Mouse (Mus musculus) intestine, embryonic 15.5 days (tissue): ENCODE measurements around the gene Wdr83os. TPM values are rescaled to one million over a fixed set of nuclear protein-coding genes. Genes with fewer than 3 reads are reported as not detected.
"Not testable (repeated sequence)": the region's sequence is repeated elsewhere in the genome, so short reads cannot be mapped to it uniquely, and the experiment has no call there.

Experiments used
- ATAC-seq: fragments of 200-750 bp; cut with Nextera tagmentation; 2 replicates; pipeline ENCODE4 v1.8.0; 2017; ENCODE audit warnings: moderate TSS enrichment, moderate library complexity
- H3K27ac ChIP-seq: fragments of 300-500 bp; sonication (generic); 2 replicates; pipeline ENCODE4 v1.5.1; 2015; ENCODE audit warnings: mild to moderate bottlenecking, inconsistent platforms
- H3K27me3 ChIP-seq: fragments of 300-500 bp; sonication (generic); replicated peaks from 2 replicates; pipeline ENCODE4 v1.6.1; 2015; ENCODE audit warnings: inconsistent platforms
- H3K36me3 ChIP-seq: fragments of 300-500 bp; sonication (generic); 2 replicates; pipeline ENCODE4 v1.6.1; 2015; ENCODE audit warnings: inconsistent platforms
- H3K4me1 ChIP-seq: fragments of 300-500 bp; sonication (generic); replicated peaks from 2 replicates; pipeline ENCODE4 v1.6.1; 2015; ENCODE audit warnings: inconsistent platforms
- H3K4me2 ChIP-seq: fragments of 300-500 bp; sonication (generic); replicated peaks from 2 replicates; pipeline ENCODE4 v1.6.1; 2015; ENCODE audit warnings: mild to moderate bottlenecking, inconsistent platforms
- H3K4me3 ChIP-seq: fragments of 300-500 bp; sonication (generic); replicated peaks from 2 replicates; pipeline ENCODE4 v1.5.1; 2015; ENCODE audit warnings: inconsistent platforms
- H3K9ac ChIP-seq: fragments of 300-500 bp; sonication (generic); 2 replicates; pipeline ENCODE4 v1.6.1; 2015; ENCODE audit warnings: inconsistent platforms
- H3K9me3 ChIP-seq: fragments of 300-500 bp; sonication (generic); 2 replicates; pipeline ENCODE4 v1.6.1; 2016; ENCODE audit warnings: inconsistent platforms
- WGBS: fragments of 180-500 bp; shearing (Covaris S2); methylation state at CpG from one replicate; pipeline ENCODE4 v1.1.7; 2015; 5-methylcytosine and 5-hydroxymethylcytosine counted together
- polyA plus RNA-seq: library from polyadenylated mRNA; unstranded; fragments of >200 nt; fragmentation: Nextera tagmentation; extraction: Ambion mirVana; gene quantifications from 2 replicates; pipeline ENCODE4 v1.2.1, GENCODE M21; 2015

The Wdr83os gene
- polyA plus RNA-seq, 1 experiment from 2014 or later = 133 TPM

GRCm38 (mm10) chr8:85074617-85075016, 5.9 kb upstream of the Wdr83os start:
- 88% methylated on average over 10 of the region's 10 CpGs for WGBS
- Histone ChIP-seq H3K4me1 (peaks cover 9% of the 10 kb centered on the region; the same call in 1 of the 2 replicates), H3K36me3 (peaks cover 21% of the 10 kb centered on the region), H3K27me3 (no peaks in the 10 kb centered on the region), H3K9ac (no peak overlapping the region), H3K4me3 (no peak overlapping the region), H3K27ac (no peak overlapping the region), H3K9me3 (no peaks in the 10 kb centered on the region), H3K4me2 (no peak overlapping the region)
- no peak for ATAC-seq

GRCm38 (mm10) chr8:85076001-85076400, 4.5 kb upstream of the Wdr83os start:
- Histone ChIP-seq H3K4me2 (no peak overlapping the region), H3K9ac (no peak overlapping the region), H3K27ac (no peak overlapping the region), H3K36me3 (peaks cover 21% of the 10 kb centered on the region), H3K4me1 (0 out of 2 replicates have a peak, but pooled peaks cover 4% of the 10 kb centered on the region), H3K4me3 (no peak overlapping the region), H3K9me3 (no peaks in the 10 kb centered on the region), H3K27me3 (no peaks in the 10 kb centered on the region)
- WGBS = 69% methylated on average over 9 of the region's 9 CpGs
- ATAC-seq = no peak

GRCm38 (mm10) chr8:85076993-85077392, 3.5 kb upstream of the Wdr83os start:
- Histone ChIP-seq H3K9ac (no peak overlapping the region), H3K4me1 (peaks cover 10% of the 10 kb centered on the region; the same call in 1 of the 2 replicates), H3K9me3 (no peaks in the 10 kb centered on the region), H3K36me3 (peaks cover 21% of the 10 kb centered on the region), H3K27me3 (no peaks in the 10 kb centered on the region), H3K27ac (no peak overlapping the region), H3K4me3 (no peak overlapping the region), H3K4me2 (no peak overlapping the region)
- no peak for ATAC-seq
- WGBS = 2% methylated on average over 2 of the region's 2 CpGs

- WGBS = under 1% methylated on average over 25 of the region's 25 CpGs
- peak overlapping the region; percentile 94 for H3K4me2 ChIP-seq
- H3K9ac ChIP-seq = peak overlapping the region; percentile 91
- H3K4me1 ChIP-seq = peaks cover 19% of the 10 kb centered on the region
- H3K9me3 ChIP-seq = no peaks in the 10 kb centered on the region
- H3K27me3 ChIP-seq = no peaks in the 10 kb centered on the region
- peak overlapping the region; percentile 83 for H3K27ac ChIP-seq
- H3K36me3 ChIP-seq = peaks cover 12% of the 10 kb centered on the region
- H3K4me3 ChIP-seq = peak overlapping the region; percentile 78
- ATAC-seq = no peak
Measured at GRCm38 (mm10) chr8:85080214-85080531, 367 bp upstream of the Wdr83os start.

GRCm38 (mm10) chr8:85081216-85081555, 646 bp downstream of the Wdr83os start, which contains the start of gene Wdr83:
Wdr83 (minus strand) TSS chr8:85081306.
- Histone ChIP-seq H3K27me3 (no peaks in the 10 kb centered on the region), H3K27ac (peak within 1 kb of the TSS; percentile 83), H3K4me2 (peak within 1 kb of the TSS; percentile 94), H3K36me3 (peaks cover 7% of the 10 kb centered on the region; the same call in 1 of the 2 replicates), H3K4me3 (peak within 1 kb of the TSS; percentile 78), H3K4me1 (peaks cover 19% of the 10 kb centered on the region), H3K9ac (peak within 1 kb of the TSS; percentile 91), H3K9me3 (no peaks in the 10 kb centered on the region)
- WGBS = 1% methylated on average over 9 of the region's 9 CpGs
- peak; percentile 69 for ATAC-seq

- 84% methylated on average over 4 of the region's 4 CpGs for WGBS
Measured at GRCm38 (mm10) chr8:85082169-85082568, 1.6 kb downstream of the Wdr83os start.

GRCm38 (mm10) chr8:85083108-85083813, 2.7 kb downstream of the Wdr83os start, which contains the start of gene Man2b1:
Man2b1 (plus strand) TSS chr8:85083270.
- under 1% methylated on average over 30 of the region's 30 CpGs for WGBS
- peak within 1 kb of the TSS; percentile 69 for H3K4me3 ChIP-seq
- no peaks in the 10 kb centered on the region for H3K27me3 ChIP-seq
- peak within 1 kb of the TSS; percentile 85 for H3K4me2 ChIP-seq
- peaks cover 24% of the 10 kb centered on the region for H3K36me3 ChIP-seq
- H3K4me1 ChIP-seq = peaks cover 19% of the 10 kb centered on the region
- peak within 1 kb of the TSS; percentile 58; the same call in 1 of the 2 replicates for H3K27ac ChIP-seq
- H3K9ac ChIP-seq = peak within 1 kb of the TSS; percentile 71
- peak; percentile 92 for ATAC-seq
- H3K9me3 ChIP-seq = no peaks in the 10 kb centered on the region

More at GRCm38 (mm10) chr8:85082169-85082568, 1.6 kb downstream of the Wdr83os start:
- not testable (repeated sequence) for H3K27ac ChIP-seq, H3K4me3 ChIP-seq, H3K9ac ChIP-seq, ATAC-seq, H3K27me3 ChIP-seq, H3K9me3 ChIP-seq, H3K4me2 ChIP-seq
- peaks cover 14% of the 10 kb centered on the region for H3K36me3 ChIP-seq
- H3K4me1 ChIP-seq = peaks cover 19% of the 10 kb centered on the region

- no peak overlapping the region for H3K27ac ChIP-seq
- no peaks in the 10 kb centered on the region for H3K9me3 ChIP-seq
- peaks cover 21% of the 10 kb centered on the region for H3K36me3 ChIP-seq
- H3K4me1 ChIP-seq = peaks cover 19% of the 10 kb centered on the region
- H3K4me3 ChIP-seq = no peak overlapping the region
- WGBS = 85% methylated on average over 8 of the region's 8 CpGs
- peak overlapping the region; percentile 85; the same call in 1 of the 2 replicates for H3K4me2 ChIP-seq
- no peak for ATAC-seq
- no peak overlapping the region for H3K9ac ChIP-seq
- no peaks in the 10 kb centered on the region for H3K27me3 ChIP-seq
Measured at GRCm38 (mm10) chr8:85084633-85085032, 4.1 kb downstream of the Wdr83os start.

GRCm38 (mm10) chr8:85086238-85086637, 5.7 kb downstream of the Wdr83os start:
- no peak overlapping the region for H3K27ac ChIP-seq
- no peaks in the 10 kb centered on the region for H3K27me3 ChIP-seq
- no peak overlapping the region for H3K4me2 ChIP-seq
- H3K9ac ChIP-seq = no peak overlapping the region
- peaks cover 21% of the 10 kb centered on the region for H3K36me3 ChIP-seq
- 84% methylated on average over 3 of the region's 3 CpGs for WGBS
- no peaks in the 10 kb centered on the region for H3K9me3 ChIP-seq
- no peak overlapping the region for H3K4me3 ChIP-seq
- peaks cover 19% of the 10 kb centered on the region for H3K4me1 ChIP-seq
- ATAC-seq = no peak

GRCm38 (mm10) chr8:85088771-85089170, 8.2 kb downstream of the Wdr83os start:
- 73% methylated on average over 2 of the region's 2 CpGs for WGBS
- H3K4me2 ChIP-seq = no peak overlapping the region
- no peak overlapping the region for H3K9ac ChIP-seq
- no peak for ATAC-seq
- H3K4me1 ChIP-seq = peaks cover 6% of the 10 kb centered on the region
- no peak overlapping the region for H3K27ac ChIP-seq
- no peak overlapping the region for H3K4me3 ChIP-seq
- H3K36me3 ChIP-seq = peaks cover 21% of the 10 kb centered on the region
- H3K27me3 ChIP-seq = no peaks in the 10 kb centered on the region
- no peaks in the 10 kb centered on the region for H3K9me3 ChIP-seq

- H3K4me2 ChIP-seq = no peak overlapping the region
- H3K4me1 ChIP-seq = no peaks in the 10 kb centered on the region
- H3K9me3 ChIP-seq = no peaks in the 10 kb centered on the region
- WGBS = 86% methylated on average over 11 of the region's 11 CpGs
- H3K36me3 ChIP-seq = peaks cover 29% of the 10 kb centered on the region
- H3K4me3 ChIP-seq = no peak overlapping the region
- no peak overlapping the region for H3K27ac ChIP-seq
- no peak for ATAC-seq
- H3K9ac ChIP-seq = no peak overlapping the region
- no peaks in the 10 kb centered on the region for H3K27me3 ChIP-seq
Measured at GRCm38 (mm10) chr8:85090856-85091255, 10.3 kb downstream of the Wdr83os start.

- H3K36me3 ChIP-seq = peaks cover 33% of the 10 kb centered on the region
- H3K27me3 ChIP-seq = no peaks in the 10 kb centered on the region
- H3K4me1 ChIP-seq = no peaks in the 10 kb centered on the region
- ATAC-seq = no peak
- no peak overlapping the region for H3K9ac ChIP-seq
- H3K27ac ChIP-seq = no peak overlapping the region
- H3K9me3 ChIP-seq = no peaks in the 10 kb centered on the region
- H3K4me2 ChIP-seq = no peak overlapping the region
- WGBS = 38% methylated on average over 21 of the region's 21 CpGs
- no peak overlapping the region for H3K4me3 ChIP-seq
Measured at GRCm38 (mm10) chr8:85091526-85092090, 11.1 kb downstream of the Wdr83os start.

- Histone ChIP-seq H3K9ac (no peak overlapping the region), H3K27me3 (no peaks in the 10 kb centered on the region), H3K27ac (no peak overlapping the region), H3K4me1 (no peaks in the 10 kb centered on the region), H3K9me3 (no peaks in the 10 kb centered on the region), H3K4me2 (no peak overlapping the region), H3K36me3 (peaks cover 22% of the 10 kb centered on the region), H3K4me3 (no peak overlapping the region)
- 91% methylated on average over 13 of the region's 13 CpGs for WGBS
- ATAC-seq = no peak
Measured at GRCm38 (mm10) chr8:85095051-85095450, 14.5 kb downstream of the Wdr83os start.
